Mouse (Mus musculus): Measurements from ENCODE around the gene Smco4. TPM values are rescaled to one million over a fixed set of nuclear protein-coding genes. Genes with fewer than 3 reads are reported as not detected.

Gene Smco4
- polyA plus RNA-seq, 1 experiment, result 32.0 TPM

DNA sequence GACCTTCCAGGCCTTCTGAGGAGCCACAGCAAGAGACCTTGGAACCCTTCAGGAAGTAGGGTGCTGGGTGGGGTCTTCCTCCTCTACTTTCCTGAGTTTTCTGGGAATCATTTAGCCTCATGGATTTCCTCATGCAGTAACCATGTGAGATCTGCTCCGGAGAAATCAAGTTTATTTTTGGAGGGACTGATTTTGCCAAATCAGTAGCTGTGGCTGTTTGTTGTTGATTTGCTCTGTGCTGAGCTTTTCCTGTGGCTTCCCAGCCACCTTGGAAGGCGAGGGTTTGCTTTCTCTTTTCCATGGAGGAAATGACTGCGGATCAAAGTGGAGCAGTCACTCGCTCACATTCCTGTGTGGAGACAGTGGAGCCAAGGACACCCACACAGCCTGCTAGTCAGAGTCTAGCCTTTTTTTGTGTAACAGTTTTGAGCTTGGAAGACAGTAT is 14.2 kb downstream of the Smco4 start:
- peaks cover 48% of the 10 kb centered on the region for H3K4me1 ChIP-seq (ENCODE audit: control insufficient read depth, insufficient read depth, low read length)
- H3K36me3 ChIP-seq (ENCODE audit: control insufficient read depth, insufficient read depth, low read length), result no peaks in the 10 kb centered on the region
- H3K4me3 ChIP-seq (ENCODE audit: insufficient read depth, low read depth, low read length), result no peak overlapping the region
- no peaks in the 10 kb centered on the region for H3K27me3 ChIP-seq (replicated peaks; ENCODE audit: control insufficient read depth, insufficient read depth, low read length)
- TF ChIP-seq CTCF (conservative IDR thresholded peaks at IDR 0.05; ENCODE audit: insufficient read depth, insufficient read length, low read depth, low read length), result no peak
- no peak for TF ChIP-seq POLR2A (IDR thresholded peaks at IDR 0.05; ENCODE audit: low read depth, low read length)
- DNase-seq, result peak; percentile 74
- peak overlapping the region; percentile 79 for H3K27ac ChIP-seq (ENCODE audit: insufficient read depth, low read depth, low read length)
- 35% methylated on average over 4 of the region's 4 CpGs for WGBS

GRCm38 (mm10) chr9:15509363-15509762 is 16.1 kb downstream of the Smco4 start:
- peaks cover 34% of the 10 kb centered on the region for H3K4me1 ChIP-seq (ENCODE audit: control insufficient read depth, insufficient read depth, low read length)
- H3K27ac ChIP-seq (ENCODE audit: insufficient read depth, low read depth, low read length), result no peak overlapping the region
- H3K36me3 ChIP-seq (ENCODE audit: control insufficient read depth, insufficient read depth, low read length), result no peaks in the 10 kb centered on the region
- no peak for DNase-seq
- TF ChIP-seq POLR2A (IDR thresholded peaks at IDR 0.05; ENCODE audit: low read depth, low read length), result no peak
- no peak for TF ChIP-seq CTCF (conservative IDR thresholded peaks at IDR 0.05; ENCODE audit: insufficient read depth, insufficient read length, low read depth, low read length)
- no peak overlapping the region for H3K4me3 ChIP-seq (ENCODE audit: insufficient read depth, low read depth, low read length)
- 56% methylated on average over 3 of the region's 3 CpGs for WGBS
- H3K27me3 ChIP-seq (replicated peaks; ENCODE audit: control insufficient read depth, insufficient read depth, low read length), result no peaks in the 10 kb centered on the region

- no peak overlapping the region for H3K27ac ChIP-seq (ENCODE audit: insufficient read depth, low read depth, low read length)
- no peaks in the 10 kb centered on the region for H3K27me3 ChIP-seq (replicated peaks; ENCODE audit: control insufficient read depth, insufficient read depth, low read length)
- H3K4me3 ChIP-seq (ENCODE audit: insufficient read depth, low read depth, low read length), result no peak overlapping the region
- DNase-seq, result no peak
- H3K36me3 ChIP-seq (ENCODE audit: control insufficient read depth, insufficient read depth, low read length), result no peaks in the 10 kb centered on the region
- TF ChIP-seq CTCF (conservative IDR thresholded peaks at IDR 0.05; ENCODE audit: insufficient read depth, insufficient read length, low read depth, low read length) (no peak), POLR2A (IDR thresholded peaks at IDR 0.05; ENCODE audit: low read depth, low read length) (no peak)
- H3K4me1 ChIP-seq (ENCODE audit: control insufficient read depth, insufficient read depth, low read length), result peaks cover 35% of the 10 kb centered on the region
- 35% methylated on average over 3 of the region's 3 CpGs for WGBS
These were observed 17.5 kb downstream of the Smco4 start for GRCm38 (mm10) chr9:15510557-15511310.

DNA sequence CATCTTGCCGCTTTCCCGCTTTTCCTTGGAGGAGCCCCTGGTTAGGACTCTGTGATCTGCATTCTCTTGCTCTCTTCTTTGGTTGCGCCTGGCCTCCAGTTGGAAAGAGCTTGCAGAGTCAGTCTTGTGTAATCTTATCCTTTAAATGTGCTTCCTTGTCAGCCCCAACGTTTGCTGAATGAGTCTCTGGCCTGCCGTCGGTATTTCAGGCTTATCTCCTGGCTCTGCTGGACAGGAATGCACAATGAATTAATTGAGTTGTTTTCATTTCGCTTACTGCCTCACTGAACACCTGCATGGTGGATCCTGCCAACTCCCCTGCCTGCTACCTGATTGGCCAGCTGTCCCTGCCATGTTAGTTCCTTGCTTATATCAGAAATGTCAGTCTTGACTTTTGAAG is 19.7 kb downstream of the Smco4 start:
- H3K36me3 ChIP-seq (ENCODE audit: control insufficient read depth, insufficient read depth, low read length), result no peaks in the 10 kb centered on the region
- WGBS, result 45% methylated on average over 7 of the region's 7 CpGs
- H3K27me3 ChIP-seq (replicated peaks; ENCODE audit: control insufficient read depth, insufficient read depth, low read length), result no peaks in the 10 kb centered on the region
- H3K4me1 ChIP-seq (ENCODE audit: control insufficient read depth, insufficient read depth, low read length), result peaks cover 22% of the 10 kb centered on the region
- no peak overlapping the region for H3K4me3 ChIP-seq (ENCODE audit: insufficient read depth, low read depth, low read length)
- DNase-seq, result peak; percentile 56
- H3K27ac ChIP-seq (ENCODE audit: insufficient read depth, low read depth, low read length), result peak overlapping the region; percentile 46
- no peak for TF ChIP-seq CTCF (conservative IDR thresholded peaks at IDR 0.05; ENCODE audit: insufficient read depth, insufficient read length, low read depth, low read length)
- no peak for TF ChIP-seq POLR2A (IDR thresholded peaks at IDR 0.05; ENCODE audit: low read depth, low read length)

GRCm38 (mm10) chr9:15516007-15516406 is 22.8 kb downstream of the Smco4 start:
- WGBS, result 80% methylated on average over 2 of the region's 2 CpGs
- TF ChIP-seq POLR2A (IDR thresholded peaks at IDR 0.05; ENCODE audit: low read depth, low read length), result no peak
- DNase-seq, result no peak
- H3K36me3 ChIP-seq (ENCODE audit: control insufficient read depth, insufficient read depth, low read length), result no peaks in the 10 kb centered on the region
- H3K4me1 ChIP-seq (ENCODE audit: control insufficient read depth, insufficient read depth, low read length), result peaks cover 23% of the 10 kb centered on the region
- H3K27me3 ChIP-seq (replicated peaks; ENCODE audit: control insufficient read depth, insufficient read depth, low read length), result no peaks in the 10 kb centered on the region
- H3K27ac ChIP-seq (ENCODE audit: insufficient read depth, low read depth, low read length), result no peak overlapping the region
- H3K4me3 ChIP-seq (ENCODE audit: insufficient read depth, low read depth, low read length), result no peak overlapping the region

GRCm38 (mm10) chr9:15517979-15518378 is 24.7 kb downstream of the Smco4 start:
- no peak for DNase-seq
- H3K36me3 ChIP-seq (ENCODE audit: control insufficient read depth, insufficient read depth, low read length), result no peaks in the 10 kb centered on the region
- WGBS, result 46% methylated on average over 4 of the region's 4 CpGs
- no peak overlapping the region for H3K27ac ChIP-seq (ENCODE audit: insufficient read depth, low read depth, low read length)
- TF ChIP-seq POLR2A (IDR thresholded peaks at IDR 0.05; ENCODE audit: low read depth, low read length) (no peak), CTCF (conservative IDR thresholded peaks at IDR 0.05; ENCODE audit: insufficient read depth, insufficient read length, low read depth, low read length) (no peak)
- H3K27me3 ChIP-seq (replicated peaks; ENCODE audit: control insufficient read depth, insufficient read depth, low read length), result no peaks in the 10 kb centered on the region
- H3K4me1 ChIP-seq (ENCODE audit: control insufficient read depth, insufficient read depth, low read length), result peaks cover 20% of the 10 kb centered on the region; the same call in 1 of the 2 replicates
- no peak overlapping the region for H3K4me3 ChIP-seq (ENCODE audit: insufficient read depth, low read depth, low read length)

GRCm38 (mm10) chr9:15522348-15522747 is 29.1 kb downstream of the Smco4 start:
- no peaks in the 10 kb centered on the region for H3K27me3 ChIP-seq (replicated peaks; ENCODE audit: control insufficient read depth, insufficient read depth, low read length)
- DNase-seq, result no peak
- peaks cover 14% of the 10 kb centered on the region for H3K4me1 ChIP-seq (ENCODE audit: control insufficient read depth, insufficient read depth, low read length)
- no peak overlapping the region for H3K4me3 ChIP-seq (ENCODE audit: insufficient read depth, low read depth, low read length)
- H3K27ac ChIP-seq (ENCODE audit: insufficient read depth, low read depth, low read length), result no peak overlapping the region
- 78% methylated on average over 10 of the region's 10 CpGs for WGBS
- TF ChIP-seq POLR2A (IDR thresholded peaks at IDR 0.05; ENCODE audit: low read depth, low read length) (no peak), CTCF (conservative IDR thresholded peaks at IDR 0.05; ENCODE audit: insufficient read depth, insufficient read length, low read depth, low read length) (no peak)
- no peaks in the 10 kb centered on the region for H3K36me3 ChIP-seq (ENCODE audit: control insufficient read depth, insufficient read depth, low read length)
